Mouse (Mus musculus) heart, embryonic 11.5 days (tissue): ENCODE data around the gene Creb3l4. TPM values are rescaled to one million over a fixed set of nuclear protein-coding genes. Genes with fewer than 3 reads are reported as not detected.

ENCODE experiments used
- ATAC-seq: fragments of 200-750 bp; cut with Nextera tagmentation; replicated peaks from 2 replicates; pipeline ENCODE4 v1.8.0; 2017; ENCODE audit warnings: moderate library complexity; ENCODE audit not compliant: insufficient number of reproducible peaks, low FRiP score, low TSS enrichment
- H3K27ac ChIP-seq: fragments of 300-500 bp; sonication (generic); 2 replicates; pipeline ENCODE4 v1.5.1; 2014; ENCODE audit warnings: mild to moderate bottlenecking, low read depth, low read length
- H3K27me3 ChIP-seq: fragments of 300-500 bp; sonication (generic); 2 replicates; pipeline ENCODE4 v1.6.1; 2014; ENCODE audit warnings: mild to moderate bottlenecking, low read length, mixed read lengths; ENCODE audit not compliant: control insufficient read depth, insufficient read depth
- H3K36me3 ChIP-seq: fragments of 300-500 bp; sonication (generic); 2 replicates; pipeline ENCODE4 v1.6.1; 2014; ENCODE audit warnings: mild to moderate bottlenecking, low read length, moderate library complexity, mixed read lengths; ENCODE audit not compliant: control insufficient read depth, insufficient read depth
- H3K4me1 ChIP-seq: fragments of 300-500 bp; sonication (generic); 2 replicates; pipeline ENCODE4 v1.6.1; 2014; ENCODE audit warnings: low read length; ENCODE audit not compliant: control insufficient read depth, insufficient read depth
- H3K4me2 ChIP-seq: fragments of 300-500 bp; sonication (generic); 2 replicates; pipeline ENCODE4 v1.6.1; 2014; ENCODE audit warnings: mild to moderate bottlenecking, moderate library complexity
- H3K4me3 ChIP-seq: fragments of 300-500 bp; sonication (generic); 2 replicates; pipeline ENCODE4 v1.5.1; 2014; ENCODE audit warnings: low read depth, low read length
- H3K9ac ChIP-seq: fragments of 300-500 bp; sonication (generic); 2 replicates; pipeline ENCODE4 v1.6.1; 2014; ENCODE audit warnings: mild to moderate bottlenecking, low read depth, low read length, moderate library complexity
- H3K9me3 ChIP-seq: fragments of 300-500 bp; sonication (generic); replicated peaks from 2 replicates; pipeline ENCODE4 v1.6.1; 2016; ENCODE audit warnings: low read length; ENCODE audit not compliant: control insufficient read depth
- WGBS: fragments of 180-500 bp; shearing (Covaris S2); extraction: QIAGEN DNeasy Blood & Tissue Kit; methylation state at CpG from one replicate; pipeline ENCODE4 v1.1.7; 2014; ENCODE audit not compliant: insufficient replicate concordance; 5-methylcytosine and 5-hydroxymethylcytosine counted together
- microRNA-seq: library from miRNA; unstranded; fragments of <30 nt; microRNA quantifications from one replicate; pipeline ENCODE4, GENCODE M21; 2016; ENCODE audit warnings: borderline number of aligned reads
- polyA plus RNA-seq: library from polyadenylated mRNA; unstranded; fragments of >200 nt; fragmentation: Nextera tagmentation; extraction: Ambion mirVana; gene quantifications from 2 replicates; pipeline ENCODE4 v1.2.1, GENCODE M21; 2014

The Creb3l4 gene
- polyA plus RNA-seq, 1 experiment from 2014 or later = 2.6 TPM

DNA sequence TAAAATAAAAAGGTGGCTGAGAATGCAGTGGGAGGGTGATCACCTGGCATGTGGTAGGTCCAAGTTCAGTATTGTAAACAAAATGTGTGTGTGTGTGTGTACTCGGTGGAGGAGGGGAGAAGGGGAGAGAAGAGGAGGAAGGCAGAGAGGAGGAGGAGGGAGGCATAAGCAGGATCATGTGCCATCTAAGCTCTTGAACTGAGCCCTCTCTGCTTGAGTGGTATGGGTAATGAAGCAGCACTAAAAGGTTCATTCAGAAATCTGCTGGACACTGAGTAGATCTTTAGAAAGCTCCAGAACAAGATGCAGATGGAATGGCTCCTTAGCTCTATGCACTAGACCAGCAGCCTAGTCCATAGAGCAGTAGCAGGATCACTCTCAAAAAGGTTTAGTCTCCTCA is 40.4 kb downstream of the Creb3l4 start:
- Histone ChIP-seq H3K4me1 (no peaks in the 10 kb centered on the region), H3K9ac (no peak overlapping the region), H3K9me3 (no peaks in the 10 kb centered on the region), H3K36me3 (peaks cover under 1% of the 10 kb centered on the region; the same call in 1 of the 2 replicates), H3K27ac (no peak overlapping the region), H3K4me3 (no peak overlapping the region), H3K27me3 (no peaks in the 10 kb centered on the region), H3K4me2 (no peak overlapping the region)
- 74% methylated on average over 1 of the region's 1 CpGs for WGBS
- no peak for ATAC-seq

- Histone ChIP-seq H3K4me2 (no peak overlapping the region), H3K4me3 (no peak overlapping the region), H3K27ac (no peak overlapping the region), H3K27me3 (no peaks in the 10 kb centered on the region), H3K9ac (no peak overlapping the region), H3K36me3 (no peaks in the 10 kb centered on the region), H3K4me1 (no peaks in the 10 kb centered on the region), H3K9me3 (no peaks in the 10 kb centered on the region)
- ATAC-seq = no peak
- WGBS = 63% methylated on average over 1 of the region's 1 CpGs
Observed at GRCm38 (mm10) chr3:90197548-90197947, 45.8 kb downstream of the Creb3l4 start.

DNA sequence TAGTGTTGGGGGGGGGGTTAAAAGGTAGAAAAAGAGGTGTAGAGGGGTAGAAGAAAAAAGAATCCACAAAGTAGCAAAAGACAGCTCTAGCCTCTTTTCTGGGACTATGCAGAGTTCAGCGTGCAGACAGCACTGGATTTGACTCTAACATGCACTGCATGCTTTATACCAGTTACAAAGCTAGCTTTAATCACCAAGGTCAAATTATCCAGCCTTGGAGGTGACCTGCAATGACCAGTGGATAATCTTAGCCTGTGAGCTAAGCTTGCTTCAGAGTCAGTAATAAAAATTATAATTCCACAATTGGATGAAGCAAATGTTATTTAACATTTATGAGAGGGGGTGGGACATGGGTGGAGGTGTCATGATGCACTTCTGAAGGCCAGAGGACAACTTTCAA is 47.7 kb downstream of the Creb3l4 start:
- no peaks in the 10 kb centered on the region for H3K4me1 ChIP-seq
- WGBS = 63% methylated on average over 1 of the region's 1 CpGs

DNA sequence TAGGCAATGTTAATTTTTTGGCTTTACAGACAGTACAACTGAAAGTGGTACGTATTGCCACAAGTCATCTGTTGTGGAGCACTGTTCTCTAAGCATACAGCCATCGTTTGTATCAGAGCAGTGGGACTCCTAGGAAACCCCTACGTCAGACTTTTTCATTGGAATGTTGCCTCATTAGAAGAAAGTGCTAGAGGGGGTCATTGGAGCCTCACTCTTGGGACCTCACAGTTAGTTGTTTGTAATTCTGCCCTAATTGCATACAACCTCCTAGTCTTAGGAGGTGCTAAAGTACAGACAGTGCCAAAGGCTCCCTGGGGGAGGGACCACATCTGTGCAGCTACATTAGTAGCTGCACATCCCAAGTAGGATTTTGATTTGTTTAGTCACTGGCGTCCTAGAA is 48.6 kb downstream of the Creb3l4 start:
- Histone ChIP-seq H3K36me3 (no peaks in the 10 kb centered on the region), H3K4me2 (no peak overlapping the region), H3K27ac (no peak overlapping the region), H3K4me3 (no peak overlapping the region), H3K4me1 (no peaks in the 10 kb centered on the region), H3K9ac (no peak overlapping the region), H3K9me3 (no peaks in the 10 kb centered on the region), H3K27me3 (no peaks in the 10 kb centered on the region)
- ATAC-seq = no peak
- 62% methylated on average over 4 of the region's 4 CpGs for WGBS

More for the DNA sequence above, 47.7 kb downstream of the Creb3l4 start:
- ATAC-seq = no peak
- no peak overlapping the region for H3K4me3 ChIP-seq
- H3K27ac ChIP-seq = no peak overlapping the region
- H3K9ac ChIP-seq = no peak overlapping the region
- H3K4me2 ChIP-seq = no peak overlapping the region
- H3K36me3 ChIP-seq = no peaks in the 10 kb centered on the region
- no peaks in the 10 kb centered on the region for H3K9me3 ChIP-seq
- H3K27me3 ChIP-seq = no peaks in the 10 kb centered on the region

- WGBS = 74% methylated on average over 11 of the region's 11 CpGs
- Histone ChIP-seq H3K9me3 (no peaks in the 10 kb centered on the region), H3K9ac (no peak overlapping the region), H3K36me3 (no peaks in the 10 kb centered on the region), H3K4me1 (no peaks in the 10 kb centered on the region; the same call in 1 of the 2 replicates), H3K27me3 (no peaks in the 10 kb centered on the region), H3K27ac (no peak overlapping the region), H3K4me2 (no peak overlapping the region), H3K4me3 (no peak overlapping the region)
- no peak for ATAC-seq
Observed at GRCm38 (mm10) chr3:90190859-90191510, 52.3 kb downstream of the Creb3l4 start.

Small RNA genes within 50 kb of the gene (microRNA-seq; reads per million reads assigned to microRNA genes)
- gene Mir7012 = not detected

Other genes starting within 250 kb of the Creb3l4 start
- gene Hax1, start 244.7 kb downstream of the Creb3l4 start, polyA plus RNA-seq = 91.0 and 101 TPM in 2 replicates
- 158 and 165 TPM in 2 replicates for gene 4933434E20Rik, start 191.9 kb downstream of the Creb3l4 start, polyA plus RNA-seq
- 186 and 195 TPM in 2 replicates for gene Ubap2l, start 190.9 kb downstream of the Creb3l4 start, polyA plus RNA-seq
- 352 and 354 TPM in 2 replicates for gene Tpm3, start 170.9 kb downstream of the Creb3l4 start, polyA plus RNA-seq
- gene Nup210l, start 139.4 kb downstream of the Creb3l4 start, polyA plus RNA-seq = 0.60 and 0.61 TPM in 2 replicates
- gene Rps27, start 29.9 kb downstream of the Creb3l4 start, polyA plus RNA-seq = 1,012 and 1,016 TPM in 2 replicates
- gene Rab13, start 29.8 kb downstream of the Creb3l4 start, polyA plus RNA-seq = 16.6 and 21.8 TPM in 2 replicates
- 90.7 and 95.8 TPM in 2 replicates for gene Jtb, start 11.9 kb downstream of the Creb3l4 start, polyA plus RNA-seq
- gene Slc39a1, start 4.7 kb upstream of the Creb3l4 start, polyA plus RNA-seq = 74.0 and 80.8 TPM in 2 replicates
- 7.5 and 11.6 TPM in 2 replicates for gene Crtc2, start 10.7 kb upstream of the Creb3l4 start, polyA plus RNA-seq
- 4.1 and 4.4 TPM in 2 replicates for gene Dennd4b, start 21.7 kb upstream of the Creb3l4 start, polyA plus RNA-seq
- gene Gatad2b, start 49.7 kb upstream of the Creb3l4 start, polyA plus RNA-seq = 8.4 and 14.3 TPM in 2 replicates
- gene Slc27a3, start 146.4 kb upstream of the Creb3l4 start, polyA plus RNA-seq = 5.7 and 6.2 TPM in 2 replicates
- 25.3 and 26.9 TPM in 2 replicates for gene Ints3, start 190.1 kb upstream of the Creb3l4 start, polyA plus RNA-seq
- gene Npr1, start 222.4 kb upstream of the Creb3l4 start, polyA plus RNA-seq = 5.3 and 8.1 TPM in 2 replicates
- gene Ilf2, start 232.6 kb upstream of the Creb3l4 start, polyA plus RNA-seq = 148 and 151 TPM in 2 replicates
- 76.0 TPM in 2 replicates for gene Snapin, start 247.5 kb upstream of the Creb3l4 start, polyA plus RNA-seq